Mouse (Mus musculus): ENCODE measurements around the gene Wasf2. TPM values are rescaled to one million over a fixed set of nuclear protein-coding genes. Genes with fewer than 3 reads are reported as not detected.

Gene Wasf2
- polyA plus RNA-seq, 1 experiment = 50.3 TPM

DNA sequence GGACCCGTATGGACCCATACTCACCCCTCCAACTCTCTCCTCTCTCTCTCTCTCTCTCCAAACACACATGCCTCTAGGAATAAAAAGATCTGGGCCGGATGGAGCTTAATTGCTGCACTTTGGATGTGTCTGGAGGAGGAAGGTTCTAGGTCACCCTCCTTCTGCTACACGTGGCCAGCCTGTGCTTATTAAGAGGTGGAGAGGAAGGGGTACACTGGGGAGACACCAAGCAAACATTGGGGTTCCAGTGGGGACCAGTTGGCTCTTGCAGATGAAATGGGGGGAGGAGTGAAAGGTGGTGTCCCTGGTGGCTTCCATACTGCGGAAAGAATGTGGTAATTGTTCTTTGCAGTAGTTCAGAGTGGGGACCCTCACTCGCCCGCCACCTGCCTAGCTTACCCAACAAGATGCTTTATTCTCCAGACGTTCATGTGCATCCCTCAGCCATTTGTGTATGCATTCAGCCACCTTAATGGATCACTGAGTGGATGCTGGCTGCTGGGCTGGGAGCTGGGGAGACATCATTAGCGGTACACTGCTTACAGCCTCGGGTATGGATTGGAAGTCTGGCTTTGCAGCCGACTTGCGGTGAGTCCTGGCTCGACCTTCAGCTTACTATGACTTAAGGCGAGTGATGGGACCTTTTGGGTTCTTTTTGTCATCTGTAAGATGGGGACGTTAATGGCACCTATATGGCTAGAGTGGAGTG, 14.4 kb upstream of the Wasf2 start:
- TF ChIP-seq GATA1 (IDR thresholded peaks at IDR 0.05; ENCODE audit: low read length) = no peak

DNA sequence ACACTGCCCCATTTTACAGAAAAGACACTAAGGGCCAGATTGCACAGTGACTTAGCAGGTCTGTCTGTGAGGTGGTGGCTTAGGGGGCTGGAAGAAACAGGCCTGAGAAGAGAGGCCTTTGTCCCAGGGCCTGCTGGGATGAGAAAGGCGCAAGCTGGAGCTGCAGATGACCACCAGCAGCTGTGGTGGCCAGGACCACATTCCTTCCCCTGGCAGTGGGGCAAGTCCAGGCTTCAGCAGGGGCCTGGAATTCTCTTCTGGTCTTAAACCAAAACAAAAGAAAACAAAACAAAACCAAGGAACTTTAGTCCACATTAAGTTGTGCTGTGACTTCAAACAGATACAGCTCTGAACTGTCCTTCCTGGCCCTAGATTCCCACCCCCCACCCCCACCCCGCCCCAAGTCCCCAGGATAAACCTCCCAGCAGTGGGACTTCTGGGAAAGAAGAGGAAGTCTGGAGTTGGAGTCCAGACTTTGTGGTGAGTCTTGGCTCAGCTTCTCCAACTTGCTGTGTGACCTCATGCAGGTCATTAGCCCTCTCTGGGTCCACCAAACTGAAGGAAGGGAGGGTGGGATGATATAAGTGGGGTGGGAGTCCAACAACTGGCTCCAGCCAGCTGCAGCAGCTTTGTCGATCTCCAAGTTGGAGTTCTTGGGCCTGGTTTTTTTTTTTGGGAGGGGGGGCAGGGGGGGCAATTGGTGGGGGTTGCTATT, 13.4 kb upstream of the Wasf2 start:
- TF ChIP-seq GATA1 (IDR thresholded peaks at IDR 0.05; ENCODE audit: low read length) = no peak

DNA sequence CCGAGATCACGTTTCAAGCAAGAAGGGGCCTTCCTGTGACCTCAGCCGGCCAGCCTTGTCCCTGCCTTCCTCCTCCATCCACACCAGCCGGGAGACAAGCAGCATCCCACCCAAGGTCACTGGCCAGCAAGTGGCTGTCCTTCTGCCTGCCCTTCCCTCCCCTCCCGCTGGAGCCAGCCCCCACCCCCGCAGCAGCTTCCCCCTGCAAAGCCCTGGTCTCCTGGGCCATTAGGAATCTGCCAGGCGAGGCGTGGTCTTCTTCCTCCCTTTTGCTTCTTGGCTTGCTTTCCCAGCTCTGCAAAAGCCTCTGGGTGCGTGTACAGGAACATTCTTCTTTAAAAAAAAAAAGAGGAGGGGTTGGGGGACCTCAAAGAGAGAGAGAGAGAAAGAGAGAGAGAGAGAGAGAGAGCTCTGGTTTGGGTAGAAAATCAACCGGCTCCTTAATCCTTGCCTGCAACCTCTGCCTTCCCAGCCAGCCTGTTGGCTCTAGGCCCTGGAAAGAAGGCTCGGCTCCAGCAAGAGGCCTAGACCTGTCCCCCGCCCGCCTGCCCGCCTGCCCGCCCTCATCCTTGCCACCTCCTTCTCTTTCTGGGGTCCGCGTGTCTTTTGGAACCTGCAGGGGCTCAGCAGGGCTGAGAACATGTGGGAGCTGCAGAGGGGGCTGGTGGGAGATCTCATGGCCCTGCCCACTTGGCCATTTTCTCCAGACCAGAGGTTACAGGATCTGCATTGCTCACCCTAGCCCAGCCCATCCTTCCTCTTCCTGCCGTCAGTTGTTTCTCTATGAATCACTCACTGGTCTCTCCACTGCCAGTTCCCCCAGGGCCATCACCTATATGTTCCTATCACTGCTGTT, 12.5 kb upstream of the Wasf2 start:
- no peak for TF ChIP-seq GATA1 (IDR thresholded peaks at IDR 0.05; ENCODE audit: low read length)

DNA sequence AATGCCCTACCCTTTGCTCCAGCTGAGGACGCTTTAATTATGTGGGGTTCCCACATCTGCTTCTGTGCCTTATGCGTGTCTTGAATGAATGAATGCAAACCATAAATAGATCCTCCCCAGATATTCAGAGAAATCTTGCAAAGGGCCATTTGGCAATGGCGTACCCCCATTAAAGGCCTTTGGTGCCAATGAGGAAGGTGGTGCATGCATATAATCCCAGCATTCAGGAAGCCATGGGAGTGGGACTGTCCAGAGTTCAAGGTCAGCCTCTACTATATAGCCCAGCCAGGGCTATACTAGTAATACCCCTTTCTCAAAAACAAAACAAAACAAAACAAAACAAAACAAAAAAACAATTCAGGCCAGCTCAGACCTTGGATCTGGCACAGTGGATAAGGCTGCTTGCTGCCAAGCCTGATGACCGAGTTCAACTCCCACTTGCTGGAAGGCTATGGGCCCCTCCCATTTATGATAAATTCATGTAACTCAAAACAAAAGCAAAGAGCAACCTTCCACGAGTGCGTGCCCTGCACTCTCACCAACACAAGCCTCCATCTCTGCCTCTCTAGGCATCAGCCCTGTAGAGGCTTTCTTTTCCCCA, 11.4 kb upstream of the Wasf2 start:
- no peak for TF ChIP-seq GATA1 (IDR thresholded peaks at IDR 0.05; ENCODE audit: low read length)

DNA sequence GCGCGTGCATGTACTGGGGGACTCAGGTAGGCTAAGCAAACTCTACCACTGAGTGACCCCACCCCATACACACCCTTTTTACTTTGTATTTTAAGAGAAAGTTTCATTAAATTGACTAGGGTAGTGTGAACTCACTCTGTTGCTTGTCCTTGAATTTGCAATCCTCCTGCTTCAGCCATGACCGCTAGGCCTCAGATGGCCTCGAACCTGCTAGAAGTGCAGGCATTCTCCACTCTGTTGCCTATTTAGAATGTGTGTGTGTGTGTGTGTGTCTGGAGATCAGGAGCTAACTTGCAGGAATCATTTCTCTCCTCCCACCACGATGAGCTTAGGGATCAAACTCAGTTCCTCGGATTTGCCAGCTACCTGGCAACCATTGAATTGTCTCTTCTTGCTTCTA, 10.7 kb upstream of the Wasf2 start:
- TF ChIP-seq GATA1 (IDR thresholded peaks at IDR 0.05; ENCODE audit: low read length) = no peak

DNA sequence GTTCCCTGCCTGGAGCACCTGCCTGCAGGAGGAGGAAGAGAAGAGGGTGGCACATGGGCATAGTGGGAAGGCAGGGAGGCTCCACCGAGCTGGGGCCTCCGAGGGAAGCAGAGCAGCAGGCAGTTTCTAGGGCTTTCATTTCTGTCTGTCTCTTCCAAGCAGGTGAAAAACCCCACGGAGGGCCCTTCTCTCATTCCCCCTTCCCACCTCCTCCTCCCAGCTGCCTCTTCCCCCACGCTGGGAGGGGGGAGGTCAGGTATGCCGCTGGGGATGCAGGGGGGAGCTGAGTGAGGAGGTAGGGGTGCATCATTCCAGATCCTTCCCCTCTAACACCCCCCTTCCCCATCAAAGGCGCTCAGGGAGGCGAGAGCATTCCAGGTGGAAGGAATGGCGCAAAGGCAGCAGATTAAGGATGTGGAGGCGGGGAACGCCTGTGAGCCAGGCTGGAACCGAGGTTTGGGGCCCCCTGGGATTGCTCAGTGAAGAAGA, 9.4 kb upstream of the Wasf2 start:
- no peak for TF ChIP-seq GATA1 (IDR thresholded peaks at IDR 0.05; ENCODE audit: low read length)

DNA sequence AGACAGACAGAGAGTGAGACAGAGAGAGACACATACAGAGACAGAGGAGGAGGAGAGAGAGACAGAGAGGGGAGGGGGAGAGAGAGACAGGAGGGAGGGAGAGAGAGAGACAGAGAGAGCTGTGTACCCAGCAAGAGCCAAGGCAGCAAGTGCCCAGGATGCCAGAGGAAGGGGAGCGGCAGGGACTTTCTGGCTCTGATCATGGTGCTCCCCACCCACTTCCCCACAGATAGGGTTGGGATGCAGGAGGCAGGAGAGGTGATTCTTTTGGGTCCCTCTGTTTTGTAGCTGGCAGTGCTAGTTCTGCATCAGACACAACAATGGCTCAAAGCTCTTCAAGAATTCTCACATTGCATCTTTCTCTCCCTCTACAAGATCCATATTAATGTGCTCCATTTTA, 8.9 kb upstream of the Wasf2 start:
- TF ChIP-seq GATA1 (IDR thresholded peaks at IDR 0.05; ENCODE audit: low read length) = no peak

DNA sequence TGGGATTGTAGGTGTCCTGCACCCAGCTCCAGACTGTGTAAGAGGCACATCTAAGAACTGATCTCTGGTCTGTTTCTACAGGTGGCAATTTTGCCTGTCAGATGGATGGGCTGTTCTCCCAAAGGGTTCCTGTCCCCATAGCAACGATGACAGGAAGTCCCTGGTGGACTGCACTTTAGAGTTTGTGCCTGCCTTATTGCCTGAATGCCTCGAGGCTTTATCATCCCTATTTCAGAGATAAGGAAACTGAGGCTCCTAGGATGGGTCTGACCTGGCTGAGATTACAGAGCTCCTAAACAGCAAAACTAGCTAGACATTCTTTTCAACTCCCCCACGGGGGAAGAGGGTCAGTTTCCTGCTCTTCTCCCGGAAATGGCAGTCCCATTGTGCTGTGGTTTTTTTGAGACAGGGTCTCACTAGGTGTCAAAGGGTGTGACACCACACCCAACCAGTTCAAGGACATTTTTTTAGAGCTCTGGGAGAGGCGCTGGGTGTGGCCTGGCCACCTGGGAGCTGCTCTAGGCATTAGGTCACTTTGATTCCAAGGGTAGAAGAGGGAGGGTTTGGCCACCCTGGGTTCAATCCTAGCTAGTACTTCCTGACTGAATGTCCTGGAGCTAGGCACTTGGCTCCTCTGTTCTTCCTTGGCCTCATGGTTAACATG, 8.2 kb upstream of the Wasf2 start:
- TF ChIP-seq GATA1 (IDR thresholded peaks at IDR 0.05; ENCODE audit: low read length) = no peak

DNA sequence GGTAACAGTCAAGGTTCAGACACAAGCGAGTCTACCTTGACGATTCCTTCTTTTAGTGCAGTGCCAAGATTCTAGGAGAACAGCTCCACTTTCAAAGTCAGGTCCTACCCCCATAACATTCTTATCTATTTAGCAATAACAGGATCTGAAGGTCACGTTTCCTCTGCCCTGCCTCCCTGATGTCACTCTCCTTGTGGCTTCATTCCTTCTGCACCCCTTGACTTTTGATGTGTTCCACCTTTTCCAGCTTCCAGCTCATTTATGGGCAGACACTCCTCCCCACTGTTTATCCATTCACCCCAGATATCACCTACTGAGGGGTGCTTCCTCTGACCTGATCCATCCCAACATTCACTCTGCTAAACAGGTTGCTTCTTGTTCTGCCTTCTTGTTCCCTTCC, 3.2 kb upstream of the Wasf2 start:
- no peak for TF ChIP-seq GATA1 (IDR thresholded peaks at IDR 0.05; ENCODE audit: low read length)

DNA sequence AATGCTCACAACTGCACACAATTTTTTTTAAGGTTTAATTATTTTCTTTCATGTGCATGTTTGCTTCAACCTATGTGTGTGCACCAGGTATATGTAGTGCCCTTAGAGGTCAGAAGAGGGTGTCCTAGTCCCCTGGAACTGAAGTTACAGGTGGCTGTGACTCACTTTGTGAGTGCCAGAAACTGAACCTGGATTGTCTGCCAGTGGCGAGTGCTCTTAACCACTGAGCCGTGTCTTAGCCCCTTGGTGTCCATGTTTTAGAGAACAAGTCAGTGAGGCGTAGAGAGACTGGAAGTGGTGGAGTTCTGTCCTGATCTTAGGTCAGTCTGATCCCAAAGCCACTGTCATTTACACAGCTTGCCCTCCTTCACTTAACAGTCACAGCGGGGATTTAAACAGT, 2.4 kb upstream of the Wasf2 start:
- TF ChIP-seq GATA1 (IDR thresholded peaks at IDR 0.05; ENCODE audit: low read length) = no peak

DNA sequence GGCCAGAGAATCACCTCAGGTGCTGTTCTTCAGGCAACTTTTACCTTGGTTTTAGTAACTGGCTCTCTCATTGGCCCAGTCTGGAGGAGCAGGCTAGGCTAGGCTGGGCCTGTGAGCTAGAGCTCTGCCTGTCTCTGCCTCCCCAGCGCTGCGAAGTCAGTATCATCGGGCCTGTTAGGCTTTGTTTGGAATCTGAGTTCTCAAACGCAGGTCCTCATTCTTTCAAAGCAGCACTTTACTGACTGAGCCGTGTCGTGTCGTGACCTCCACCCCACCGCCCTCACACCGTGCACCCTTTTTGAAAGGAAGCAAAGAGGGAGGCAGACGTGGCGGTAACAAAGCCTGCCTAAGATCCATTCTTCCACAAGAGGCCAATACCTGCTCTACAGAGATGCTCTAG, 914 bp upstream of the Wasf2 start:
- no peak for TF ChIP-seq GATA1 (IDR thresholded peaks at IDR 0.05; ENCODE audit: low read length)

DNA sequence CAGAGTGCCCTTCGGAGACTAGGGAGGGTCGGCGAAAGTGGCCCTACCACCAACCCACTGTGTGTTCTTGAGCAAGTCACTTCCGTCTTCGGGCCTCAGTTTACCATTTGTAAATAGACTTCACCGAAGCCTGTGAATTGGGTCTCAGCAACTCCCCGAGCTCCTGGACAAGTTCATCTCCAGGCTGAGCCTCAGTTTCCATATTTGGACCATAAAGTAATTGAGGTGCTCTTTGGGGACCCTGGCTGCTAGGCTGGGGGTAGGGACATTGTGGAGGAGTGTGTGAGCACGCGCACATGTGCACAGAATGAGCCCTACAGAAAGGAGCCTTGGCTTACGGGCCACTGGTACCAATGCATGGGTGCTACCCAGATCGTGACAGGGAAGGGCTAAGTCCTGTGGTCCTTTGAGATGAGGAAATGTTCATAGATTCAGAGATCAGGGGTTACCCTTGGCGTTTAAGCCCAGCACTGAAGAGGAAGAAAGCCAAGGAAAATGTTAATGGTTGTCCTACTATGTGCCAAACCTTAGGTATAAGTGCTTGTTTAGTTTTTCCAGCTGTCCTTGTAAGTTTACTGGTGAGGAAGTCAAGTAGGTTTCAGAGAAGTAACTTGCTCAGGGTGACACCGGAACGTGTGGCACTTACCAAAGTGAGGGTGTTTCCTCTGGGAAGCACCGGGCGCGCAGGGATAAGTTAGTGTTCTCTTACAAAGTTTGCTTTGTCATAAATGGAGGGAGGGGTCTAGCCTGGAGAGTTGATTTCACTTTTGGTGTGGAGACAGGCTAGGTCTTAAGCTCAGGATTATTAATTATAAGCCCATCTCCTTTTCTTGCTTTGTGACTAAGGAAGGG, 811 bp downstream of the Wasf2 start:
- no peak for TF ChIP-seq GATA1 (IDR thresholded peaks at IDR 0.05; ENCODE audit: low read length)

DNA sequence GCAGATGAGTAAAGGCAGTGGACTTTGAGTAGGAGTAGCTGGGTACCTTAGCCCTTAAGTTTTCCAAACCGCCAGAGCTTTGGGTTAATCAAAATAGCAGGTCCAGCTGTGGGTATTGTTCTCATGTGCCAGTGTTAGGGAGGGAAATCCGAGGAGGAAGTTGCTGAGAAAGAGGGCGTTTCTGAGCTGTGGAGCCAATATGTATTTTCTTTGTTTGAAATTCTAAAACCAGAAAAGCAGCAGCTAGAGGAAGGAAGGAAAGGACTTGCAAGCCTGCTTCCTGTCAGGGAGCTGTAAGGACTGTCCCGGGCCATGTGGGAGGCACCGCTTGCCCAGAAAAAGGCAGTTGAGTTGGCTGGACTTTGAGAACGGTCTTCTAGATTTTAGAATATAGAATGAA, 1.7 kb downstream of the Wasf2 start:
- no peak for TF ChIP-seq GATA1 (IDR thresholded peaks at IDR 0.05; ENCODE audit: low read length)

DNA sequence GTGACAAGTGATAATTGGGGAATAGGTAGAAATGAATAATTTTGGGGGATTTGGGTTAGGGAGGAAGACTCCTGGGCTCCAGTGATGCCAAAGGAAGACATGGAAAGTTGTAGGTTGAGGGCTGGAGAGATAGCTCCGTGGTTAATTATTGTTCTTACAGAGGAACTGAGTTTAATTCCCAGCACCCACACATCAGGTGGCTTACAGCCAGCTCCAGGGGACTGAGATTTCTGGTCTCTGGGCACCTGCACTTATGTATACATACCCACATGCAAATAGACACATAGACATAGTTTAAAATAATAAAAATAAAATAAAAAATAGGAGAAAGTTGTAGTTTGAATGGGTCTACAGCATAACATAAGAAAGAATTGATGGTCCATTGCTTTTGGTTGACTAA, 6.6 kb downstream of the Wasf2 start:
- TF ChIP-seq GATA1 (IDR thresholded peaks at IDR 0.05; ENCODE audit: low read length) = no peak

Measured in G1E-ER4 (cell line).